Mouse (Mus musculus) CH12.LX (cell line): ENCODE results near the gene Cpne5. TPM values are rescaled to one million over a fixed set of nuclear protein-coding genes. Genes with fewer than 3 reads are reported as not detected.

ENCODE experiments used
- DNase-seq: peaks from one replicate; pipeline ENCODE4 v3.0.0-alpha.2; 2013; ENCODE audit errors: extremely low read depth
- H3K27ac ChIP-seq: 2 replicates; pipeline ENCODE4 v1.5.1; 2012; ENCODE audit warnings: low read depth, mild to moderate bottlenecking, control low read depth, moderate library complexity; ENCODE audit not compliant: insufficient read depth
- H3K27me3 ChIP-seq: replicated peaks from 2 replicates; pipeline ENCODE3; 2012; ENCODE audit warnings: inconsistent platforms
- H3K36me3 ChIP-seq, 2 experiments: replicated peaks in 1 of 2; 2 replicates each; pipeline versions ENCODE3 to v1.6.1; 2012; ENCODE audit warnings: inconsistent platforms in 1 of 2, low read length in 1 of 2, mild to moderate bottlenecking in 1 of 2, mixed read lengths in 1 of 2, moderate library complexity in 1 of 2; ENCODE audit not compliant: control insufficient read depth in 1 of 2, insufficient read depth in 1 of 2
- H3K4me1 ChIP-seq, 2 experiments: 2 replicates each; pipeline ENCODE4 v1.6.1; 2012; ENCODE audit warnings: inconsistent platforms in 1 of 2, moderate library complexity in 1 of 2; ENCODE audit not compliant: insufficient read depth in 2 of 2, control insufficient read depth in 1 of 2
- H3K4me2 ChIP-seq: 2 replicates; pipeline ENCODE4 v1.6.1; 2012; ENCODE audit warnings: low read depth, mild to moderate bottlenecking, control low read depth; ENCODE audit not compliant: poor library complexity, insufficient read depth, severe bottlenecking
- H3K4me3 ChIP-seq, 3 experiments: fragments of 150-350 bp in 1 of 3; sonication (generic) in 1 of 3; replicated peaks in 1 of 3; 2 replicates each; pipeline versions ENCODE3 to v1.5.1; 2011 to 2012; ENCODE audit warnings: low read depth in 2 of 3, low read length in 2 of 3, mild to moderate bottlenecking in 2 of 3, moderate library complexity in 2 of 3, control low read depth in 1 of 3, improper control_type of control experiment in 1 of 3, inconsistent platforms in 1 of 3, mixed read lengths in 1 of 3; ENCODE audit not compliant: poor library complexity in 1 of 3
- H3K79me2 ChIP-seq: replicated peaks from 2 replicates; pipeline ENCODE4 v1.6.1; 2012; ENCODE audit warnings: mild to moderate bottlenecking, moderate library complexity; ENCODE audit not compliant: control insufficient read depth, poor library complexity, insufficient read depth, severe bottlenecking; ENCODE audit errors: extremely low read depth
- H3K9ac ChIP-seq: 2 replicates; pipeline ENCODE4 v1.6.1; 2012; ENCODE audit warnings: low read depth, mild to moderate bottlenecking, control low read depth, moderate library complexity; ENCODE audit not compliant: insufficient read depth
- H3K9me3 ChIP-seq: replicated peaks from 2 replicates; pipeline ENCODE3; 2012; ENCODE audit warnings: low read length, inconsistent platforms, mixed read lengths
- CHD2 ChIP-seq: IDR thresholded peaks from 2 replicates; pipeline ENCODE4 v1.6.1; 2011; ENCODE audit warnings: low read length, improper control_type of control experiment
- EP300 ChIP-seq: IDR thresholded peaks from 2 replicates; pipeline ENCODE4 v1.6.1; 2011; ENCODE audit warnings: low read length, improper control_type of control experiment
- ETS1 ChIP-seq: conservative IDR thresholded peaks from 2 replicates; pipeline ENCODE4 v1.6.1; 2012; ENCODE audit warnings: low read depth, mild to moderate bottlenecking, inconsistent platforms, low read length, improper control_type of control experiment, moderate library complexity
- GABPA ChIP-seq: IDR thresholded peaks from 2 replicates; pipeline ENCODE4 v1.6.1; 2012; ENCODE audit warnings: low read depth, low read length, improper control_type of control experiment, inconsistent platforms; ENCODE audit not compliant: insufficient replicate concordance
- IRF4 ChIP-seq: IDR thresholded peaks from 2 replicates; pipeline ENCODE4 v1.6.1; 2014; ENCODE audit warnings: low read depth, mild to moderate bottlenecking, inconsistent platforms, low read length, improper control_type of control experiment
- JUN ChIP-seq: IDR thresholded peaks from 2 replicates; pipeline ENCODE4 v1.6.1; 2011; ENCODE audit warnings: low read depth, mild to moderate bottlenecking, low read length, improper control_type of control experiment, moderate library complexity; ENCODE audit not compliant: insufficient read depth
- JUND ChIP-seq: conservative IDR thresholded peaks from 2 replicates; pipeline ENCODE4 v1.6.1; 2011; ENCODE audit warnings: low read depth, low read length, improper control_type of control experiment
- KAT2A ChIP-seq: IDR thresholded peaks from 2 replicates; pipeline ENCODE4 v1.6.1; 2012; ENCODE audit warnings: low read length, improper control_type of control experiment, inconsistent platforms; ENCODE audit not compliant: insufficient replicate concordance
- MAX ChIP-seq: IDR thresholded peaks from 2 replicates; pipeline ENCODE4 v1.6.1; 2011; ENCODE audit warnings: low read length, improper control_type of control experiment
- MAZ ChIP-seq: IDR thresholded peaks from 2 replicates; pipeline ENCODE4 v1.6.1; 2012; ENCODE audit warnings: low read depth, mild to moderate bottlenecking, inconsistent platforms, low read length, improper control_type of control experiment, moderate library complexity
- MEF2A ChIP-seq: IDR thresholded peaks from 2 replicates; pipeline ENCODE4 v1.6.1; 2014; ENCODE audit warnings: low read depth, mild to moderate bottlenecking, inconsistent platforms, low read length, improper control_type of control experiment, borderline replicate concordance
- MXI1 ChIP-seq: IDR thresholded peaks from 2 replicates; pipeline ENCODE4 v1.6.1; 2011; ENCODE audit warnings: mild to moderate bottlenecking, low read depth, low read length, improper control_type of control experiment
- NELFE ChIP-seq: IDR thresholded peaks from 2 replicates; pipeline ENCODE4 v1.6.1; 2011; ENCODE audit warnings: low read depth, low read length, improper control_type of control experiment
- NRF1 ChIP-seq: IDR thresholded peaks from 2 replicates; pipeline ENCODE4 v1.6.1; 2014; ENCODE audit warnings: low read depth, mild to moderate bottlenecking, inconsistent platforms, low read length, improper control_type of control experiment, moderate library complexity
- POLR2A ChIP-seq: IDR thresholded peaks from 2 replicates; pipeline ENCODE4 v1.6.1; 2011; ENCODE audit warnings: low read depth, mild to moderate bottlenecking, improper control_type of control experiment, low read length
- POLR2AphosphoS2 ChIP-seq: IDR thresholded peaks from 2 replicates; pipeline ENCODE4 v1.6.1; 2011; ENCODE audit warnings: low read depth, low read length, improper control_type of control experiment
- RAD21 ChIP-seq: IDR thresholded peaks from 2 replicates; pipeline ENCODE4 v1.6.1; 2011; ENCODE audit warnings: low read depth, mild to moderate bottlenecking, low read length, improper control_type of control experiment, moderate library complexity
- SIN3A ChIP-seq: IDR thresholded peaks from 2 replicates; pipeline ENCODE4 v1.6.1; 2012; ENCODE audit warnings: low read length, improper control_type of control experiment, inconsistent platforms
- TBP ChIP-seq: conservative IDR thresholded peaks from 2 replicates; pipeline ENCODE4 v1.6.1; 2011; ENCODE audit warnings: low read depth, low read length, improper control_type of control experiment
- TCF12 ChIP-seq: IDR thresholded peaks from 2 replicates; pipeline ENCODE4 v1.6.1; 2014; ENCODE audit warnings: low read depth, mild to moderate bottlenecking, inconsistent platforms, low read length, improper control_type of control experiment
- UBTF ChIP-seq: IDR thresholded peaks from 2 replicates; pipeline ENCODE4 v1.6.1; 2012; ENCODE audit warnings: low read depth, mild to moderate bottlenecking, inconsistent platforms, low read length, improper control_type of control experiment, moderate library complexity
- USF1 ChIP-seq: IDR thresholded peaks from 2 replicates; pipeline ENCODE4 v1.6.1; 2014; ENCODE audit warnings: low read depth, mild to moderate bottlenecking, inconsistent platforms, low read length, improper control_type of control experiment
- USF2 ChIP-seq: conservative IDR thresholded peaks from 2 replicates; pipeline ENCODE4 v1.6.1; 2011; ENCODE audit warnings: low read depth, low read length, improper control_type of control experiment
- ZC3H11A ChIP-seq: IDR thresholded peaks from 2 replicates; pipeline ENCODE4 v1.6.1; 2012; ENCODE audit warnings: low read depth, mild to moderate bottlenecking, inconsistent platforms, low read length, improper control_type of control experiment
- ZKSCAN1 ChIP-seq: IDR thresholded peaks from 2 replicates; pipeline ENCODE4 v1.6.1; 2012; ENCODE audit warnings: low read depth, inconsistent platforms, low read length, improper control_type of control experiment, borderline replicate concordance
- ZNF384 ChIP-seq: IDR thresholded peaks from 2 replicates; pipeline ENCODE4 v1.6.1; 2012; ENCODE audit warnings: low read depth, low read length, improper control_type of control experiment, inconsistent platforms
- dilution Hi-C: fragments of 300-500 bp; cut with MboI; formaldehyde crosslinking; loops from 2 replicates; pipeline ENCODE4 v1.14.3; 2020; ENCODE audit warnings: low sequenced_read_pairs; ENCODE audit not compliant: extremely low pct_unique_long_range_greater_than_20kb, extremely low pct_ligation_motif_present
- in situ Hi-C: fragments of 300-500 bp; cut with MboI; formaldehyde crosslinking; loops from 3 replicates; pipeline ENCODE4 v1.14.3; 2019; ENCODE audit warnings: low sequenced_read_pairs, low pct_ligation_motif_present, low pct_unique_long_range_greater_than_20kb, mixed read lengths
- polyA plus RNA-seq: library from polyadenylated mRNA; unstranded; fragments of >175 nt; gene quantifications from 2 replicates; pipeline ENCODE4 v1.2.1, GENCODE M21; 2012; ENCODE audit warnings: low read depth; ENCODE audit not compliant: insufficient read length
- total RNA-seq, 2 experiments: library from RNA; depleted of rRNA; stranded (reverse); fragments of 300-350 nt in 1 of 2; fragments of >200 nt in 1 of 2; gene quantifications; 2 replicates each; pipeline ENCODE4 v1.2.3; 2012 to 2014

Cpne5 gene
- total and polyA plus RNA-seq, 3 experiments = 0.68 to 1.9 (median 1.3) TPM

- no peaks in the 10 kb centered on the region for H3K79me2 ChIP-seq
- no peaks in the 10 kb centered on the region for H3K9me3 ChIP-seq
- no peak overlapping the region for H3K27ac ChIP-seq
- TF ChIP-seq ZKSCAN1 (no peak), NRF1 (no peak), MXI1 (no peak), IRF4 (no peak), GABPA (no peak), MEF2A (no peak), UBTF (no peak), USF1 (no peak), USF2 (no peak), TBP (no peak), RAD21 (no peak), POLR2AphosphoS2 (no peak), SIN3A (no peak), JUN (no peak), MAZ (no peak), ZNF384 (no peak), ZC3H11A (no peak), ETS1 (no peak), NELFE (no peak), EP300 (no peak)
- TF ChIP-seq, all 38 proteins: peak for 0
- H3K4me1 ChIP-seq = peaks cover 6 to 11% of the 10 kb centered on the region in 2 experiments; a peak in 3 of 4 replicates
- H3K36me3 ChIP-seq = no peaks in the 10 kb centered on the region
- no peaks in the 10 kb centered on the region for H3K27me3 ChIP-seq
- no peak overlapping the region for H3K9ac ChIP-seq
- dilution Hi-C loops (no loop called here), in situ Hi-C loops (no loop called here)
- H3K4me2 ChIP-seq = no peak overlapping the region
- DNase-seq = no peak
- no peak overlapping the region for H3K4me3 ChIP-seq
Observed at GRCm38 (mm10) chr17:29120666-29121065, 117.3 kb downstream of the Cpne5 start.

GRCm38 (mm10) chr17:29118057-29118456, 119.9 kb downstream of the Cpne5 start:
- in situ Hi-C loops = no loop called here
- H3K27ac ChIP-seq = no peak overlapping the region
- H3K79me2 ChIP-seq = no peaks in the 10 kb centered on the region
- H3K4me3 ChIP-seq = no peak overlapping the region
- DNase-seq = no peak
- peaks cover 6% of the 10 kb centered on the region in 2 experiments; a peak in 3 of 4 replicates for H3K4me1 ChIP-seq
- H3K36me3 ChIP-seq = no peaks in the 10 kb centered on the region
- no peak overlapping the region for H3K4me2 ChIP-seq
- dilution Hi-C loops = no loop called here
- H3K9ac ChIP-seq = no peak overlapping the region
- H3K27me3 ChIP-seq = no peaks in the 10 kb centered on the region
- no peaks in the 10 kb centered on the region for H3K9me3 ChIP-seq
- TF ChIP-seq KAT2A (no peak), ZNF384 (no peak), ZC3H11A (no peak), TBP (no peak), JUND (no peak), ETS1 (no peak), POLR2A (no peak), USF2 (no peak), RAD21 (no peak), CHD2 (no peak), NELFE (no peak), TCF12 (no peak), IRF4 (no peak), EP300 (no peak), SIN3A (no peak), MAX (no peak), ZKSCAN1 (no peak)
